28 mouse cellular contexts compared by ENCODE assay signal in the genomic region with DNA sequence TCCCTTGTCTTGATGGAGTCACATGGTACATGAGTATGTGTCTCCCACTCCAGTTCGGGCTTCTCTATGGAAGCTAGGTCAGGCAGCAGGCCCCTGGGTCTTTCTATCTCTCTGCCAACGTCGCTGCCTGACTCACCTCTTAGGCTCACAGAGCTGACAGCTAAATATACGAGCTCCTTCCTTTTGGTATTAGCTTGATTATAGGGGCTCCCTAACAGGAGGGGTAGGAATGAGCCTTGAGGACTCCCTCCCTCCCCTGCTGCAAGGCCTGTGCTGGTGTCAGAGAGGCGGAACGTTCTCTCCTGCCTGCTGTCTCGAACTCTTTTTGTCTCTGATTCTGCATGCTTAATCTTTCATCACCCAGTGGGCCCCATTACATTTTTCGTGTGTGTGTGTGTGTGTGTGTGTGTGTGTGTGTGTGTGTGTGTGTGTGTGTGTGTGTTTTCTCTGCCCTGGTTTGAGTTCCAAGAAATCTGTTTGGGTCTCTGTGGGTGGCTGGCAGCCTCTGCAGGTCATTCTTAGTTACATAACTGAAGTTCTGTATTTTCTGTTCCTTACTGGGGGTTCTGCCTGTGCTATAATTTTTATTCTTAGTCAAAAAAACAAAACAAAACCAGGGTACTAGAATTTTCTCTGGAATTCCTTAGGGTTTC. TPM values are rescaled to one million over a fixed set of nuclear protein-coding genes. Genes with fewer than 3 reads are reported as not detected.
DNase-seq lines count a peak whose midpoint lies in the region; ATAC-seq lines count a peak whose summit lies in the region.
"Had no signal": no experiment of that assay in that cellular context is flagged by ENCODE, and none has a peak within 500 bp of the region (broad histone marks: within the 10 kb centered on the region; RNA-seq: fewer than 3 reads in every experiment).

No protein-coding gene starts in this region.

- no peaks in the 10 kb centered on the region for H3K27me3 ChIP-seq in midbrain, embryonic 15.5 days (replicated peaks)
- no peaks in the 10 kb centered on the region for H3K27me3 ChIP-seq in midbrain, embryonic 14.5 days (ENCODE audit: control insufficient read depth, insufficient read depth, low read length)
- H3K27me3 ChIP-seq: heart, embryonic 15.5 days; kidney, embryonic 15.5 days; limb, embryonic 15.5 days; neural tube, embryonic 13.5 days; stomach, embryonic 15.5 days had no signal

- no peaks in the 10 kb centered on the region for H3K4me1 ChIP-seq in midbrain, embryonic 15.5 days
- H3K4me1 ChIP-seq in midbrain, embryonic 14.5 days (ENCODE audit: control insufficient read depth, insufficient read depth, low read length) = no peaks in the 10 kb centered on the region
- H3K4me1 ChIP-seq: heart, embryonic 15.5 days; kidney, embryonic 15.5 days; limb, embryonic 15.5 days; stomach, embryonic 15.5 days had no signal

- H3K4me3 ChIP-seq in midbrain, embryonic 15.5 days = no peak overlapping the region
- H3K4me3 ChIP-seq in midbrain, embryonic 14.5 days (replicated peaks; ENCODE audit: low read depth, low read length) = no peak overlapping the region
- H3K4me3 ChIP-seq: gastrocnemius, adult 2 months; heart, embryonic 15.5 days; kidney, embryonic 15.5 days; limb, embryonic 15.5 days; myocyte; neural tube, embryonic 13.5 days; stomach, embryonic 15.5 days had no signal

- WGBS in midbrain, embryonic 15.5 days = 80% methylated on average over 8 of the region's 8 CpGs
- 75% methylated on average over 8 of the region's 8 CpGs for WGBS in midbrain, embryonic 14.5 days

- no peak overlapping the region for H3K4me2 ChIP-seq in midbrain, embryonic 15.5 days
- no peak overlapping the region for H3K4me2 ChIP-seq in midbrain, embryonic 14.5 days (ENCODE audit: low read length)
- H3K4me2 ChIP-seq: heart, embryonic 15.5 days; kidney, embryonic 15.5 days; limb, embryonic 15.5 days; lung, embryonic 14.5 days; neural tube, embryonic 13.5 days; stomach, embryonic 15.5 days had no signal

- ATAC-seq in granulocyte monocyte progenitor cell, adult 5-6 weeks (replicated peaks; ENCODE audit: poor library complexity, severe bottlenecking) = 0 out of 2 replicates have a peak, but pooled peaks have one; percentile 29
- ATAC-seq in midbrain, embryonic 15.5 days (replicated peaks) = no peak
- no peak for ATAC-seq in midbrain, embryonic 14.5 days (ENCODE audit: low FRiP score, low TSS enrichment)
- ATAC-seq: forebrain, embryonic 14.5 days; intestine, postnatal 0 days; midbrain, embryonic 16.5 days; Patski had no signal

- H3K27ac ChIP-seq in midbrain, embryonic 15.5 days = no peak overlapping the region
- no peak overlapping the region for H3K27ac ChIP-seq in midbrain, embryonic 14.5 days (replicated peaks; ENCODE audit: low read depth, low read length)
- H3K27ac ChIP-seq: gastrocnemius, adult 2 months; heart, embryonic 15.5 days; kidney, embryonic 15.5 days; limb, embryonic 15.5 days; liver, embryonic 14.5 days; neural tube, embryonic 13.5 days; stomach, embryonic 15.5 days had no signal

- no peaks in the 10 kb centered on the region for H3K9me3 ChIP-seq in midbrain, embryonic 15.5 days
- no peaks in the 10 kb centered on the region for H3K9me3 ChIP-seq in midbrain, embryonic 14.5 days (ENCODE audit: control insufficient read depth, low read length)
- H3K9me3 ChIP-seq: heart, embryonic 15.5 days; kidney, embryonic 15.5 days; limb, embryonic 15.5 days; stomach, embryonic 15.5 days had no signal

- H3K36me3 ChIP-seq in midbrain, embryonic 15.5 days (replicated peaks) = no peaks in the 10 kb centered on the region
- no peaks in the 10 kb centered on the region for H3K36me3 ChIP-seq in midbrain, embryonic 14.5 days (ENCODE audit: control insufficient read depth, insufficient read depth, low read length)
- H3K36me3 ChIP-seq: G1E; heart, embryonic 15.5 days; kidney, embryonic 15.5 days; limb, embryonic 15.5 days; neural tube, embryonic 13.5 days; stomach, embryonic 15.5 days had no signal

- peak; percentile 3 to 13 for DNase-seq in adrenal gland, postnatal 36 days
- no peak for DNase-seq in adrenal gland, postnatal 25 days
- peak; percentile 85 for DNase-seq in brain, adult 2 months (ENCODE audit: low read depth, low spot score)
- DNase-seq in cerebellum, adult 9-10 months = peak; percentile 89
- no peak for DNase-seq in lung, postnatal 25 days (ENCODE audit: low spot score)
- DNase-seq in midbrain, embryonic 14.5 days = no peak
- DNase-seq: adrenal gland, adult 8-10 months; gastrocnemius, adult 2 months; heart, postnatal 4 days; kidney, postnatal 36 days; left cerebral cortex, postnatal 4 days; lung, embryonic 14.5 days; lung, postnatal 36 days; thymus, postnatal 25 days had no signal

- no peak overlapping the region for H3K9ac ChIP-seq in midbrain, embryonic 15.5 days
- no peak overlapping the region for H3K9ac ChIP-seq in midbrain, embryonic 14.5 days (replicated peaks; ENCODE audit: low read length)
- H3K9ac ChIP-seq: heart, embryonic 15.5 days; kidney, embryonic 15.5 days; limb, embryonic 15.5 days; liver, embryonic 14.5 days; lung, embryonic 14.5 days; neural tube, embryonic 13.5 days; stomach, embryonic 15.5 days had no signal

RNA-seq across cellular contexts. Expression of a gene that starts 33.6 kb away (rescaled TPM):
- total RNA-seq in adrenal gland, postnatal 36 days (2021) = 10 to 100 TPM; 10.5 to 15.5 TPM
- total RNA-seq in adrenal gland, postnatal 25 days (2021) = 6.1 and 10.7 TPM in 2 replicates
- 22.6 and 25.8 TPM in 2 replicates for total RNA-seq in granulocyte monocyte progenitor cell, adult 5-6 weeks (2014; fragmentation: Nextera tagmentation)
- 21.4 and 27.1 TPM in 2 replicates for total RNA-seq in granulocyte monocyte progenitor cell, adult 5-6 weeks (2017)
- 107 and 117 TPM in 2 replicates for polyA plus RNA-seq in midbrain, embryonic 15.5 days (2015; fragmentation: Nextera tagmentation; extraction: Ambion mirVana)
- 110 and 111 TPM in 2 replicates for polyA plus RNA-seq in midbrain, embryonic 14.5 days (2014; fragmentation: Nextera tagmentation; extraction: Ambion mirVana)
- polyA plus RNA-seq: G1E, Patski had no signal

Comparison
In these comparisons a context has a peak if more than half of its experiments do, and no peak if none do; other contexts are left out.
1. DNase-seq: peak in adrenal gland, postnatal 36 days (2 of 2), brain, adult 2 months (single experiment) and cerebellum, adult 9-10 months (single experiment); none in adrenal gland, postnatal 25 days (single experiment), lung, postnatal 25 days (single experiment) and midbrain, embryonic 14.5 days (single experiment).